Mouse (Mus musculus) right cerebral cortex, postnatal 25 days (tissue): ENCODE data around the gene Syn3.

Source experiments
- DNase-seq: peaks from one replicate; pipeline ENCODE4 v3.0.0; 2022

The Syn3 gene

GRCm38 (mm10) chr10:86194722-86195121 is 304.0 kb downstream of the Syn3 start:
- no peak for DNase-seq

- no peak for DNase-seq
These were observed 304.7 kb downstream of the Syn3 start for GRCm38 (mm10) chr10:86193863-86194434.

- no peak for DNase-seq
These were observed 310.1 kb downstream of the Syn3 start for GRCm38 (mm10) chr10:86188614-86189013.

GRCm38 (mm10) chr10:86187881-86188280 is 310.8 kb downstream of the Syn3 start:
- peak; percentile 30 for DNase-seq

GRCm38 (mm10) chr10:86183148-86183885 is 315.4 kb downstream of the Syn3 start:
- no peak for DNase-seq

- DNase-seq, result peak; percentile 23
These were observed 316.4 kb downstream of the Syn3 start for GRCm38 (mm10) chr10:86182183-86182805.

- DNase-seq, result no peak
These were observed 322.3 kb downstream of the Syn3 start for GRCm38 (mm10) chr10:86176411-86176810.

- no peak for DNase-seq
These were observed 324.7 kb downstream of the Syn3 start for GRCm38 (mm10) chr10:86174017-86174416.

GRCm38 (mm10) chr10:86173284-86173683 is 325.4 kb downstream of the Syn3 start:
- DNase-seq, result no peak

- DNase-seq, result no peak
These were observed 327.4 kb downstream of the Syn3 start for GRCm38 (mm10) chr10:86171246-86171645.

- no peak for DNase-seq
These were observed 330.6 kb downstream of the Syn3 start for GRCm38 (mm10) chr10:86168084-86168483.

- no peak for DNase-seq
These were observed 331.8 kb downstream of the Syn3 start for GRCm38 (mm10) chr10:86166854-86167268.

- no peak for DNase-seq
These were observed 334.6 kb downstream of the Syn3 start for GRCm38 (mm10) chr10:86164098-86164497.

- DNase-seq, result no peak
These were observed 336.9 kb downstream of the Syn3 start for GRCm38 (mm10) chr10:86161783-86162271.

GRCm38 (mm10) chr10:86158198-86158899 is 340.3 kb downstream of the Syn3 start:
- no peak for DNase-seq

GRCm38 (mm10) chr10:86155344-86155743 is 343.4 kb downstream of the Syn3 start:
- DNase-seq, result no peak

GRCm38 (mm10) chr10:86153221-86153620 is 345.5 kb downstream of the Syn3 start:
- no peak for DNase-seq

- no peak for DNase-seq
These were observed 347.3 kb downstream of the Syn3 start for GRCm38 (mm10) chr10:86151357-86151756.

- no peak for DNase-seq
These were observed 348.6 kb downstream of the Syn3 start for GRCm38 (mm10) chr10:86150076-86150475.

GRCm38 (mm10) chr10:86149029-86149818 is 349.5 kb downstream of the Syn3 start:
- DNase-seq, result no peak

- DNase-seq, result no peak
These were observed 359.5 kb downstream of the Syn3 start for GRCm38 (mm10) chr10:86139061-86139681.

- DNase-seq, result no peak
These were observed 361.0 kb downstream of the Syn3 start for GRCm38 (mm10) chr10:86137589-86138173.
